Comparison of ENCODE assay signal across 9 mouse cellular contexts in genomic region chr8:13623038-13623750, GRCm38 (mm10). TPM values are rescaled to one million over a fixed set of nuclear protein-coding genes. Genes with fewer than 3 reads are reported as not detected.
DNase-seq lines count a peak whose midpoint lies in the region; ATAC-seq and TF ChIP-seq lines count a peak whose summit lies in the region.
"Had no signal": no experiment of that assay in that cellular context is flagged by ENCODE, and none has a peak within 500 bp of the region (broad histone marks: within the 10 kb centered on the region; RNA-seq: fewer than 3 reads in every experiment).

No protein-coding gene starts in this region.

- WGBS in embryonic facial prominence, embryonic 15.5 days, result 34% methylated on average over 9 of the region's 9 CpGs
- WGBS in olfactory bulb, adult 2 months, result 32% methylated on average over 9 of the region's 9 CpGs

- H3K27ac ChIP-seq in layer of hippocampus, adult 2 months, result peak overlapping the region; percentile 94
- peak overlapping the region; percentile 71 for H3K27ac ChIP-seq in embryonic facial prominence, embryonic 15.5 days (replicated peaks)
- H3K27ac ChIP-seq in olfactory bulb, adult 2 months (ENCODE audit: insufficient read depth, low read depth, low read length), result peak overlapping the region; percentile 86

- H3K36me3 ChIP-seq in embryonic facial prominence, embryonic 15.5 days, result 0 out of 2 replicates have a peak, but pooled peaks cover 8% of the 10 kb centered on the region

- H3K9ac ChIP-seq in embryonic facial prominence, embryonic 15.5 days, result no peak overlapping the region; the same call in 1 of the 2 replicates

- no peak for TF ChIP-seq CTCF in layer of hippocampus, adult 2 months (conservative IDR thresholded peaks at IDR 0.05)
- TF ChIP-seq CTCF in olfactory bulb, adult 2 months (IDR thresholded peaks at IDR 0.05; ENCODE audit: insufficient read depth, low read depth, low read length), result no peak

- H3K4me2 ChIP-seq in embryonic facial prominence, embryonic 15.5 days (replicated peaks), result no peak overlapping the region

- no peak overlapping the region; the same call in 1 of the 2 replicates for H3K4me3 ChIP-seq in layer of hippocampus, adult 2 months
- H3K4me3 ChIP-seq in embryonic facial prominence, embryonic 15.5 days (replicated peaks), result no peak overlapping the region
- H3K4me3 ChIP-seq in olfactory bulb, adult 2 months (ENCODE audit: insufficient read depth, low read depth, low read length), result no peak overlapping the region

- ATAC-seq in embryonic facial prominence, embryonic 15.5 days (ENCODE audit: insufficient number of reproducible peaks, low FRiP score, low TSS enrichment, low read depth), result no peak
- ATAC-seq: Patski had no signal

- no peak for TF ChIP-seq POLR2A in olfactory bulb, adult 2 months (IDR thresholded peaks at IDR 0.05; ENCODE audit: insufficient read depth, low read depth, low read length)

- no peaks in the 10 kb centered on the region for H3K9me3 ChIP-seq in embryonic facial prominence, embryonic 15.5 days (replicated peaks)

- H3K4me1 ChIP-seq in embryonic facial prominence, embryonic 15.5 days, result peaks cover 42% of the 10 kb centered on the region
- H3K4me1 ChIP-seq in olfactory bulb, adult 2 months (ENCODE audit: control insufficient read depth, insufficient read depth, low read length), result peaks cover 66% of the 10 kb centered on the region

- peak; percentile 52 to 74 for DNase-seq in layer of hippocampus, adult 2 months (ENCODE audit: low spot score in 2 of 2)
- DNase-seq in layer of hippocampus, postnatal 25 days (ENCODE audit: extremely low spot score in 1 of 2, low spot score in 1 of 2), result no peak
- peak; percentile 46 to 74 for DNase-seq in layer of hippocampus, postnatal 14 days (ENCODE audit: low spot score in 2 of 2)
- DNase-seq in kidney, postnatal 4 days, result no peak
- no peak for DNase-seq in gastrocnemius, adult 8-10 months (ENCODE audit: low spot score in 2 of 2)
- DNase-seq in cerebellum, adult 11 months, result no peak

- H3K27me3 ChIP-seq in embryonic facial prominence, embryonic 15.5 days, result no peaks in the 10 kb centered on the region
- H3K27me3 ChIP-seq: Patski had no signal

RNA-seq across cellular contexts. Expression of gene Rasa3, which starts 54.2 kb away (rescaled TPM):
- 10 to 100 TPM; 62.8 to 63.4 TPM for total RNA-seq in layer of hippocampus, adult 2 months (2021)
- 10 to 100 TPM; 58.5 to 66.2 TPM for total RNA-seq in layer of hippocampus, postnatal 25 days (2021)
- polyA plus RNA-seq in embryonic facial prominence, embryonic 15.5 days (2015; fragmentation: Nextera tagmentation; extraction: Ambion mirVana), result 36.0 and 37.4 TPM in 2 replicates
- 10 to 100 TPM; 65.5 to 65.6 TPM for total RNA-seq in layer of hippocampus, postnatal 14 days (2021)
- polyA plus RNA-seq in olfactory bulb, adult 2 months (2012; ENCODE audit: insufficient read depth, insufficient read length, low replicate concordance, missing spikeins), result not detected in 2 replicates
- 1 to 10 TPM; 5.0 to 6.9 (median 6.2) TPM for total RNA-seq in gastrocnemius, adult 8-10 months (2022)

Comparison
In these comparisons a context has a peak if more than half of its experiments do, and no peak if none do; other contexts are left out.
1. DNase-seq: peak in layer of hippocampus, adult 2 months (2 of 2) and layer of hippocampus, postnatal 14 days (2 of 2); none in layer of hippocampus, postnatal 25 days (0 of 2), kidney, postnatal 4 days (0 of 2), gastrocnemius, adult 8-10 months (0 of 2) and cerebellum, adult 11 months (single experiment).
2. RNA of gene Rasa3, which starts 54.2 kb away (total RNA-seq): 58.5 to 66.2 TPM in layer of hippocampus, postnatal 25 days, 65.5 to 65.6 TPM in layer of hippocampus, postnatal 14 days and 62.8 to 63.4 TPM in layer of hippocampus, adult 2 months; 5.0 to 6.9 TPM in gastrocnemius, adult 8-10 months; every median in the first group is over 4 times any median in the second.
3. Peak in every context shown above with its lines, with median percentiles within 50 percentile points of each other: H3K27ac ChIP-seq.